ENCODE assay signal across 9 mouse cellular contexts in genomic region chr10:60696975-60697374, GRCm38 (mm10). TPM values are rescaled to one million over a fixed set of nuclear protein-coding genes. Genes with fewer than 3 reads are reported as not detected.
DNase-seq lines count a peak whose midpoint lies in the region; ATAC-seq and TF ChIP-seq lines count a peak whose summit lies in the region.
"Had no signal": no experiment of that assay in that cellular context is flagged by ENCODE, and none has a peak within 500 bp of the region (broad histone marks: within the 10 kb centered on the region; RNA-seq: fewer than 3 reads in every experiment).

No protein-coding gene starts in this region.

- intact Hi-C loops in heart, adult 2 months (cut with DNase I): loop anchor here (1.0 to 2.0 kb wide), 5 partner anchors 56 to 392 kb away; partner anchors contain the start of gene Slc29a3
- intact Hi-C loops in heart, postnatal 36 days (cut with DNase I): loop anchor here (1.0 to 2.0 kb wide), 5 partner anchors 58 to 392 kb away; no protein-coding TSS in a partner anchor

- no peak overlapping the region for H3K4me2 ChIP-seq in heart, embryonic 12.5 days
- H3K4me2 ChIP-seq: liver, embryonic 15.5 days had no signal

- peak; percentile 100 for TF ChIP-seq CTCF in heart, adult 2 months (IDR thresholded peaks at IDR 0.05)
- TF ChIP-seq CTCF in bone marrow, adult 2 months (IDR thresholded peaks at IDR 0.05; ENCODE audit: control insufficient read depth, insufficient read depth, low read length): peak; percentile 93
- TF ChIP-seq CTCF in embryonic fibroblast, embryonic 13.5 days (IDR thresholded peaks at IDR 0.05; ENCODE audit: borderline replicate concordance, insufficient read depth, low read length): peak; percentile 88

- H3K4me3 ChIP-seq in heart, adult 2 months: no peak overlapping the region
- H3K4me3 ChIP-seq in heart, embryonic 12.5 days: no peak overlapping the region
- no peak overlapping the region for H3K4me3 ChIP-seq in bone marrow, adult 2 months (replicated peaks; ENCODE audit: control insufficient read depth, low read depth, low read length)
- H3K4me3 ChIP-seq in embryonic fibroblast, embryonic 13.5 days (ENCODE audit: insufficient read depth, low read length): no peak overlapping the region
- H3K4me3 ChIP-seq: liver, embryonic 15.5 days had no signal

- H3K79me2 ChIP-seq in heart, adult 2 months (replicated peaks; ENCODE audit: control insufficient read depth, insufficient read depth, low read length): no peaks in the 10 kb centered on the region

- no peak for ATAC-seq in heart, embryonic 12.5 days (ENCODE audit: insufficient number of reproducible peaks, low FRiP score)

- no peaks in the 10 kb centered on the region for H3K4me1 ChIP-seq in heart, adult 2 months (ENCODE audit: control insufficient read depth, insufficient read depth, low read length)
- H3K4me1 ChIP-seq in heart, embryonic 12.5 days (replicated peaks): no peaks in the 10 kb centered on the region
- H3K4me1 ChIP-seq in bone marrow, adult 2 months (ENCODE audit: control insufficient read depth, insufficient read depth, low read length): no peaks in the 10 kb centered on the region; the same call in 1 of the 2 replicates
- no peaks in the 10 kb centered on the region for H3K4me1 ChIP-seq in embryonic fibroblast, embryonic 13.5 days (ENCODE audit: control insufficient read depth, insufficient read depth, low read length)
- H3K4me1 ChIP-seq: liver, embryonic 15.5 days had no signal

- no peak for TF ChIP-seq POLR2A in heart, adult 2 months (IDR thresholded peaks at IDR 0.05; ENCODE audit: insufficient read depth, low read depth, low read length)
- TF ChIP-seq POLR2A in bone marrow, adult 2 months (IDR thresholded peaks at IDR 0.05; ENCODE audit: borderline replicate concordance, control insufficient read depth, low read depth, low read length): no peak
- TF ChIP-seq POLR2A in embryonic fibroblast, embryonic 13.5 days (IDR thresholded peaks at IDR 0.05; ENCODE audit: low read depth, low read length): no peak

- H3K27me3 ChIP-seq in heart, adult 2 months (ENCODE audit: control insufficient read depth, insufficient read depth, low read length): peaks cover 1% of the 10 kb centered on the region
- H3K27me3 ChIP-seq in heart, embryonic 12.5 days (replicated peaks): peaks cover 46% of the 10 kb centered on the region

- DNase-seq in heart, adult 2 months: peak; percentile 59 to 81
- DNase-seq in heart, postnatal 36 days: peak; percentile 74 to 82
- DNase-seq in layer of hippocampus, postnatal 25 days (ENCODE audit: extremely low spot score in 1 of 2, low spot score in 1 of 2): peak; percentile 60 to 87
- DNase-seq in mesoderm, embryonic 11.5 days (ENCODE audit: low read depth, low spot score): peak; percentile 71
- peak; percentile 52 to 73 for DNase-seq in spleen, postnatal 14 days (ENCODE audit: low spot score in 2 of 2)

- no peak overlapping the region for H3K9ac ChIP-seq in heart, adult 2 months (ENCODE audit: low read depth, low read length)
- no peak overlapping the region for H3K9ac ChIP-seq in heart, embryonic 12.5 days
- H3K9ac ChIP-seq: liver, embryonic 15.5 days had no signal

- 0 out of 2 replicates have a peak, but pooled peaks have one; percentile 46 for TF ChIP-seq EP300 in heart, adult 2 months (IDR thresholded peaks at IDR 0.05; ENCODE audit: insufficient read depth, low read depth, low read length)

- no peak overlapping the region for H3K27ac ChIP-seq in heart, adult 2 months
- H3K27ac ChIP-seq in heart, embryonic 12.5 days (ENCODE audit: poor library complexity, severe bottlenecking): no peak overlapping the region
- H3K27ac ChIP-seq in bone marrow, adult 2 months (ENCODE audit: control insufficient read depth, insufficient read depth, low read depth, low read length, poor library complexity): no peak overlapping the region
- H3K27ac ChIP-seq in embryonic fibroblast, embryonic 13.5 days (ENCODE audit: insufficient read depth, low read length): no peak overlapping the region
- H3K27ac ChIP-seq: liver, embryonic 15.5 days had no signal

- 15% methylated on average over 5 of the region's 5 CpGs for WGBS in heart, adult 2 months
- WGBS in heart, embryonic 12.5 days: 15% methylated on average over 5 of the region's 5 CpGs
- WGBS in bone marrow, adult 2 months: 11% methylated on average over 5 of the region's 5 CpGs

- no peaks in the 10 kb centered on the region for H3K9me3 ChIP-seq in heart, embryonic 12.5 days (replicated peaks)
- H3K9me3 ChIP-seq: liver, embryonic 15.5 days had no signal

- no peaks in the 10 kb centered on the region for H3K36me3 ChIP-seq in heart, adult 2 months (ENCODE audit: control insufficient read depth, insufficient read depth, low read length)
- no peaks in the 10 kb centered on the region for H3K36me3 ChIP-seq in heart, embryonic 12.5 days
- H3K36me3 ChIP-seq: liver, embryonic 15.5 days had no signal

RNA-seq across cellular contexts. Expression of gene Cdh23, which starts 0.7 kb away (rescaled TPM):
- total RNA-seq in heart, adult 2 months (2021): 1 to 10 TPM; 4.7 to 7.7 TPM
- 5.3 and 7.0 TPM in 2 replicates for polyA plus RNA-seq in heart, adult 2 months (2012; rRNA removed)
- polyA plus RNA-seq in heart, embryonic 12.5 days (2016; fragmentation: Nextera tagmentation; extraction: Ambion mirVana): 0.06 and 0.65 TPM in 2 replicates
- 1.0 and 1.8 TPM in 2 replicates for polyA plus RNA-seq in bone marrow, adult 2 months (2011; ENCODE audit: insufficient read depth, insufficient read length, low replicate concordance, missing spikeins)
- polyA plus RNA-seq in embryonic fibroblast, embryonic 13.5 days (2011; ENCODE audit: insufficient read length, low read depth, missing spikeins): 0.53 and 0.86 TPM in 2 replicates
- total RNA-seq in heart, postnatal 36 days (2021): 1 to 10 TPM; 5.5 to 7.0 TPM
- total RNA-seq in layer of hippocampus, postnatal 25 days (2021): 1 to 10 TPM; 2.1 to 3.6 TPM

RNA-seq across cellular contexts. Expression of gene Slc29a3, which starts 55.6 kb away (rescaled TPM):
- 1 to 10 TPM; 4.1 to 5.6 TPM for total RNA-seq in heart, adult 2 months (2021)
- 3.9 and 4.9 TPM in 2 replicates for polyA plus RNA-seq in heart, adult 2 months (2012; rRNA removed)
- polyA plus RNA-seq in heart, embryonic 12.5 days (2016; fragmentation: Nextera tagmentation; extraction: Ambion mirVana): 5.6 and 6.8 TPM in 2 replicates
- polyA plus RNA-seq in bone marrow, adult 2 months (2011; ENCODE audit: insufficient read depth, insufficient read length, low replicate concordance, missing spikeins): 3.7 and 8.5 TPM in 2 replicates
- 21.3 and 23.5 TPM in 2 replicates for polyA plus RNA-seq in embryonic fibroblast, embryonic 13.5 days (2011; ENCODE audit: insufficient read length, low read depth, missing spikeins)
- 1 to 10 TPM; 3.2 to 6.7 TPM for total RNA-seq in heart, postnatal 36 days (2021)
- 10 to 100 TPM; 16.6 to 17.1 TPM for total RNA-seq in layer of hippocampus, postnatal 25 days (2021)
